Mouse (Mus musculus): ENCODE measurements around the gene Oprm1. TPM values are rescaled to one million over a fixed set of nuclear protein-coding genes. Genes with fewer than 3 reads are reported as not detected.

Gene Oprm1
- polyA plus RNA-seq, 1 experiment from 2014 or later: 0.06 TPM

DNA sequence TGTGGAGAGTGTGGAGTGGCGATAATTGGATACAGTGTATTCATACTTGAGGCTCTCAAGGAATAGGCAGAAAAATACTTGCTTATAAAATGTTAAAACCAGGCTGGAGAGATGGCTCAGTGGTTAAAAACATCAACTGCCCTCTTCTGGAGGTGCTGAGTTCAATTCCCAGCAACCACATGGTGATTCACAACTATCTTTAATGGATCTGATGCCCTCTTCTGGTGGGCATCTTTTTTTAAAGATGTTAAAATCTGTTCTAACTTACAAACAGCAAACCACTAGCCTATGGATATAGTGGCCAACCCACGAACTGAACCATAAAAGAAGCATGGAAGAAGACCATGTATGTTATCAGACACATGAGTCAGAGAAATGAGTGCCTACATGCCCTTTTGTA is 310.8 kb downstream of the Oprm1 start:
- no peaks in the 10 kb centered on the region for H3K36me3 ChIP-seq
- no peak overlapping the region for H3K27ac ChIP-seq (replicated peaks)
- no peak overlapping the region for H3K4me3 ChIP-seq
- H3K27me3 ChIP-seq (ENCODE audit: low read depth, poor library complexity, severe bottlenecking): no peaks in the 10 kb centered on the region
- peaks cover 14% of the 10 kb centered on the region for H3K4me1 ChIP-seq
- 89% methylated on average over 2 of the region's 2 CpGs for WGBS
- no peak for DNase-seq (ENCODE audit: low spot score)
- no peaks in the 10 kb centered on the region for H3K9me3 ChIP-seq (replicated peaks)

DNA sequence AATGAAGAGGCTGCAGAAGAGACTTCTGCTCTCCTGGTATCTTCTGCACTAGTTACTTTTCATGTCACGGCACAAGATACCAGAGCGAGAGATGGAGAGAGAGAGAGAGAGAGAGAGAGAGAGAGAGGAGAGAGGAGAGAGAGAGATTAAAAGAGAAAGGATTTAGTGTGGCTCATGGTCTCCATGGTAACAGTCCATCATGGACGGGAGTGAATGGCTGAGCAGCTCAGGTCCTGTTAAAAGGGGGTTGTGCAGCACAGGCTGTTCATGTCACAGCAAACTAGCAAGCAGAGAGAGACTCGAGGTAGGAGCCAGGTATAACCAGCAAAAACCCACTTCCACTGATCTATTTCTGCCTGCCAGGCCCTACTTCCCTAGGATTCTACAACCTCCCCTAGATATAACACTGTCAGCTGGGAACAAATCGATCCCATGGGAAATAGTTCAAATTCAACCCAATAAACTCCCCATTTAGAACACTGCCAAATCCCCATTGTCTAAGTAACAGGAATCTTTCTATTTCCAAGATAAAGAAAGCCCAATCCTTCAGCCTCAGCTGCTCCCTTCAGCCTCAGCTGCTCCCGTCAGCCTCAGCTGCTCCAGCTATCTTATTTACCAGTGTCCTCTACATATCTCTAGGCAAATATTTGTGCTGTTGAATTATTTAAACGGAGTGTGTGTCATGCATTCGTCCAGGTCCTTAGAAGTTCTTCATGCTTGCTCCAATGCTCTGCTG is 312.0 kb downstream of the Oprm1 start:
- Histone ChIP-seq H3K27me3 (ENCODE audit: low read depth, poor library complexity, severe bottlenecking) (no peaks in the 10 kb centered on the region), H3K9me3 (replicated peaks) (no peaks in the 10 kb centered on the region), H3K4me3 (no peak overlapping the region), H3K27ac (replicated peaks) (peak overlapping the region; percentile 38; the same call in 1 of the 2 replicates), H3K4me1 (peaks cover 14% of the 10 kb centered on the region), H3K36me3 (no peaks in the 10 kb centered on the region)
- peak; percentile 35 for DNase-seq (ENCODE audit: low spot score)
- 56% methylated on average over 8 of the region's 8 CpGs for WGBS

DNA sequence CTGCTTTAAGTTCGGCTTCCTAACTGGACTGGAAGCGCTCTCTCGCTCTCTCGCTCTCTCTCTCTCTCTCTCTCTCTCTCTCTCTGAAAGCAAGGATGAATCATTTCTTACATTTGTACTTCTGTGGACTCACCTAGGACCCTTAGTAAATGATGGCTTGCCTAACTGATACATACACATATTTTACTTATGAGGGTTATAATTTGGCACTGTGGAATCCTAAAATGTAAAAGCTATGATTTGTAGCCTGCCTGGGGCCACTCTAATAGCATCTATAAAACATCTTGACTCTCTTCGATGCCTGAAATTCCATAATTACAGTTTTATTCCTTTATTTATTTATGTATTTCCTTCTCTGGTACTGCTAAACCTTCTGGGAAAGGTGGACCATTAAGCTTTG is 312.6 kb downstream of the Oprm1 start:
- peak overlapping the region; percentile 38; the same call in 1 of the 2 replicates for H3K27ac ChIP-seq (replicated peaks)
- no peak overlapping the region for H3K4me3 ChIP-seq
- no peaks in the 10 kb centered on the region for H3K36me3 ChIP-seq
- H3K4me1 ChIP-seq: peaks cover 14% of the 10 kb centered on the region
- H3K27me3 ChIP-seq (ENCODE audit: low read depth, poor library complexity, severe bottlenecking): no peaks in the 10 kb centered on the region
- no peak for DNase-seq (ENCODE audit: low spot score)
- H3K9me3 ChIP-seq (replicated peaks): no peaks in the 10 kb centered on the region
- WGBS: 92% methylated on average over 5 of the region's 5 CpGs

DNA sequence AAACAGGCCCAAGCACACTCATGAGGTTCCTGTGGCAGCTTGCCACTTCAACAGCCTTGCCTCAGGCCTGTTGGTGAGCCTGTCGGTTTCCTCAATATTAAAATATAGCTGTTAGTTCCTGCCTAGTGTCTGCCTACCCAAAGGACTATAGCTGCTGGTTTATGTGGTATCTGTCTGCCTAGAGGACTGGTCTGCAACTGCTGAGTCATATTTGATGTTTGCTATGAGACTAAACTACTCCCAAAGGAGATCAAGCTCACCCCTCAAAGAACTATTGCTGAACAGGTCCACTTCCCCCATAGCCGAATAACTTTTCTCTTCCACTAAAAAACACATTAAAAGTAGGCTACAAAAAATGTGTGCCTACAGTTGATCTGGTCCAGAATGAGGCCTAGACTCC is 315.9 kb downstream of the Oprm1 start:
- Histone ChIP-seq H3K27me3 (ENCODE audit: low read depth, poor library complexity, severe bottlenecking) (no peaks in the 10 kb centered on the region), H3K4me1 (peaks cover 26% of the 10 kb centered on the region), H3K27ac (replicated peaks) (no peak overlapping the region), H3K36me3 (no peaks in the 10 kb centered on the region), H3K9me3 (replicated peaks) (no peaks in the 10 kb centered on the region), H3K4me3 (no peak overlapping the region)
- 93% methylated on average over 2 of the region's 2 CpGs for WGBS
- DNase-seq (ENCODE audit: low spot score): no peak

DNA sequence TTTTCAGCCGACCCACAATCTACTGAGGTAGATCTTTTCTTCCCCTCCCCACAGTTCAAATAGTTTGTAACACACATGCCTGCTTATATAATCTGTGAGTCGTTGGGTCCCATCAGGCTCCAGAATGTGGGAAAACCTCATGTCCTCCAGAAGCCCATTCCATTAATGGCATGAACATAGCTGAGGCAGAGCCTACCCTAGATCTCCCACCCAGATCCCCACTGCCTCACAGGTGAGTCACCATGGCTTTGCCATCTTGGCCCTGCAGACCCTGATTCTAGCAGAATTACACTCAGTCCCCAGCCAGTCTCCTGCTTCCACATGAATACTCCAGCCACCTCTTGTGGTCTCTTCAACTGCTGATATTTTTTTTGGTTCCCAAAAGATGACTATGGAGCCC is 317.4 kb downstream of the Oprm1 start:
- Histone ChIP-seq H3K27ac (replicated peaks) (no peak overlapping the region), H3K4me3 (no peak overlapping the region), H3K27me3 (ENCODE audit: low read depth, poor library complexity, severe bottlenecking) (no peaks in the 10 kb centered on the region), H3K36me3 (no peaks in the 10 kb centered on the region), H3K4me1 (peaks cover 15% of the 10 kb centered on the region), H3K9me3 (replicated peaks) (no peaks in the 10 kb centered on the region)
- DNase-seq (ENCODE audit: low spot score): no peak
- WGBS: 90% methylated on average over 2 of the region's 2 CpGs

DNA sequence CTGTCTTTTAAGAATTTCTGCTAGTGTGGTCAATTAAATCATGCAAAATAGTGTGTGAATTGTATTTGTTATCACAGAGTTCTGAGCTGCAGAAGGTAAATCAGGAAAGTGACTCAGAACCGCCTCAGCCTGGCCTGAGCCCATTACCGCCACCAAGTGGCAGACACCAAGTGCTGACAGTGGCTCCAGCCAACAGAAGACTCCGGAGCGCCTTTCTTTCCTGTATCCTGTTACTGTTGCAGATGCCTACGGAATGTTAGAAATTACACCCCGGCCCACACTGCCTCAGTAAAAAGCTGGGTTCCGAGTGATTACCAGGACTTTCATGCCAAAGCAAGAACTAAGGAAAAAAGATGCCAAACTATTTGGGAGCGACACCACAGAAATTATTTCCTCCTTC is 317.9 kb downstream of the Oprm1 start:
- H3K27ac ChIP-seq (replicated peaks): no peak overlapping the region
- H3K4me3 ChIP-seq: no peak overlapping the region
- 22% methylated on average over 8 of the region's 8 CpGs for WGBS

DNA sequence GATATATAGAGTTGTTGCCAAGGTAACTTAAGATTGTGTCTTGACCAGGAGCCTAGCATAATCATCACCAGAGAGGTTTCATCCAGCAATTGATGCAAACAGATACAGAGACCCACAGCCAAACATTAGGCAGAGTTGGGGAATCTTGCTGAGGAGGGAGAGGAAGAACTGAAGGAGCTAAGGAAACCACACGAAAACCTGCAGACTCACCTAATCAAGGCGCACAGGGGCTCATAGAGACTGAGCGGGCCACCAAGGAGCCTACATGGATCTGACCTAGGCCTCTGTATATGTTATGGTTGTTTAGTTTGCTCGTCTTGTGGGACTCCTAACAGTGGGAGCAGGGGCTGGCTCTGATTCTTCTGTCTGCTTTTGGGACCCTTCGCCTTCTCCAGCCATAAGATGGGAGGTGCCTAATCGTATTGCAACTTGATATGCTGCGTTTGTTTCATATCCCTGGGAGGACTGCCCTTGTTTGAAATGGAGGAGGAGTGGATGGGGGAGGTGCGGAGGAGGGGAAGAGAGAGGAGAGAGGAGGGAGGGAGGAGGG is 318.4 kb downstream of the Oprm1 start:
- H3K27me3 ChIP-seq (ENCODE audit: low read depth, poor library complexity, severe bottlenecking): no peaks in the 10 kb centered on the region
- peaks cover 11% of the 10 kb centered on the region; the same call in 1 of the 2 replicates for H3K4me1 ChIP-seq
- DNase-seq (ENCODE audit: low spot score): no peak
- H3K4me3 ChIP-seq: no peak overlapping the region
- no peaks in the 10 kb centered on the region for H3K9me3 ChIP-seq (replicated peaks)
- H3K27ac ChIP-seq (replicated peaks): no peak overlapping the region
- H3K36me3 ChIP-seq: no peaks in the 10 kb centered on the region
- WGBS: 64% methylated on average over 7 of the region's 8 CpGs

More for the DNA sequence above, 317.9 kb downstream of the Oprm1 start:
- H3K4me1 ChIP-seq: peaks cover 11% of the 10 kb centered on the region; the same call in 1 of the 2 replicates
- peak; percentile 65 for DNase-seq (ENCODE audit: low spot score)
- no peaks in the 10 kb centered on the region for H3K27me3 ChIP-seq (ENCODE audit: low read depth, poor library complexity, severe bottlenecking)
- no peaks in the 10 kb centered on the region for H3K36me3 ChIP-seq
- no peaks in the 10 kb centered on the region for H3K9me3 ChIP-seq (replicated peaks)

DNA sequence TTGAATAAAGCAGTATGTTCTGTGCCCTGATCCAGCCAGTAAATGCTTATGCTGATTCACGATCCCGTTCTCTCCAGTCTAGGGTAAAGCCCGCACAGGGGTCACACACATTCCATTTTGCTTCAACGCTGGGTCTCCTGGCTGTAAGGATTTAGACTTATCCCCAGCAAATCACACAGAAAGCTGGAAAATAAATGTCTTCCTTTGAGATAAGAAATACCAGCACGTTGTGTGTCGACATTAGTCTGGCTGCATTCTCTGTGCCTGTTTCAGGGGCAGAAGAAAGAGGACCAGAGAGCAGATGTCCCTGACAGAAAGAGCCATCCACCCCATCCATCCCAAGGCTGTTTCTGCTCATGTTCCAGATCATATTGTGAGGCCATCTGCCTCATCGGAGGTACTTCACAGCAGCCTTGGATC is 319.1 kb downstream of the Oprm1 start:
- H3K4me3 ChIP-seq: no peak overlapping the region
- H3K36me3 ChIP-seq: no peaks in the 10 kb centered on the region
- 87% methylated on average over 7 of the region's 7 CpGs for WGBS
- no peaks in the 10 kb centered on the region for H3K9me3 ChIP-seq (replicated peaks)
- H3K27me3 ChIP-seq (ENCODE audit: low read depth, poor library complexity, severe bottlenecking): no peaks in the 10 kb centered on the region
- H3K27ac ChIP-seq (replicated peaks): no peak overlapping the region
- no peak for DNase-seq (ENCODE audit: low spot score)
- H3K4me1 ChIP-seq: peaks cover 11% of the 10 kb centered on the region; the same call in 1 of the 2 replicates

DNA sequence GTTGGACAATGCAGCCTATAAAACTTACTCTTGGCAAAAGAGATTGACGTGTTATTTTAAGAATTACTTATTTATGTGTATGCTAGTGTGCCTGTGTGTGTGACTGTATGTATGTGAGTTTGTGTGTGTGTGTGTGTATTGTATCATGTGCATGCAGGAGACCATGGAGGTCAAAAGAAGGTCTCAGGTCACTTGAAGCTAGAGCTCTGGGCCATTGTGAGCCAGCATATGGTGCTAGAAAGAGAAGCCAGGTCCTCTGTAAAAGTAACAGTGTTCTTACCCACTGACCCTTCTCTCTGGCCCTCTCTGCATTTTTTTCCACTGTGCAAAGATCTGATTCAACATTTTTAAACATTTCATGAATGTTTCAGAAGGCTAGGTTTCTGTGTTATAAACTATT is 319.7 kb downstream of the Oprm1 start:
- WGBS: 88% methylated on average over 1 of the region's 1 CpGs
- H3K9me3 ChIP-seq (replicated peaks): no peaks in the 10 kb centered on the region
- no peaks in the 10 kb centered on the region for H3K27me3 ChIP-seq (ENCODE audit: low read depth, poor library complexity, severe bottlenecking)
- DNase-seq (ENCODE audit: low spot score): no peak
- no peak overlapping the region for H3K4me3 ChIP-seq
- no peak overlapping the region for H3K27ac ChIP-seq (replicated peaks)
- no peaks in the 10 kb centered on the region for H3K36me3 ChIP-seq
- peaks cover 11% of the 10 kb centered on the region; the same call in 1 of the 2 replicates for H3K4me1 ChIP-seq

Other genes with a start within 250 kb of the Oprm1 start
- not detected in 2 replicates for gene Gm10945, start 3.3 kb downstream of the Oprm1 start, polyA plus RNA-seq (2016; fragmentation: Nextera tagmentation; extraction: Ambion mirVana)

All from midbrain, embryonic 10.5 days (tissue).